Mouse (Mus musculus): ENCODE data around the gene Rbm7. TPM values are rescaled to one million over a fixed set of nuclear protein-coding genes. Genes with fewer than 3 reads are reported as not detected.

The Rbm7 gene
- total RNA-seq, 2 experiments from 2014 or later, result 34.0 to 38.9 TPM

Small RNAs within 50 kb of the gene (microRNA-seq; reads per million reads assigned to microRNA genes)
- gene Gm23653, result 0 reads per million in 2 experiments

Other genes with a start within 250 kb of the Rbm7 start
- under 1 TPM; 0.23 to 0.36 TPM for gene Nxpe2, start 141.8 kb downstream of the Rbm7 start, total RNA-seq (2021)
- 10 to 100 TPM; 94.3 to 95.8 TPM for gene Rexo2, start 14.7 kb downstream of the Rbm7 start, total RNA-seq (2021)
- 10 to 100 TPM; 11.2 to 14.2 TPM for gene Gm5617, start 143 bp upstream of the Rbm7 start, total RNA-seq (2021)
- gene Nnmt, start 109.9 kb upstream of the Rbm7 start, total RNA-seq (2021), result 1 to 10 TPM; 2.7 to 4.1 TPM